24 mouse cellular contexts compared by ENCODE assay signal in the genomic region with DNA sequence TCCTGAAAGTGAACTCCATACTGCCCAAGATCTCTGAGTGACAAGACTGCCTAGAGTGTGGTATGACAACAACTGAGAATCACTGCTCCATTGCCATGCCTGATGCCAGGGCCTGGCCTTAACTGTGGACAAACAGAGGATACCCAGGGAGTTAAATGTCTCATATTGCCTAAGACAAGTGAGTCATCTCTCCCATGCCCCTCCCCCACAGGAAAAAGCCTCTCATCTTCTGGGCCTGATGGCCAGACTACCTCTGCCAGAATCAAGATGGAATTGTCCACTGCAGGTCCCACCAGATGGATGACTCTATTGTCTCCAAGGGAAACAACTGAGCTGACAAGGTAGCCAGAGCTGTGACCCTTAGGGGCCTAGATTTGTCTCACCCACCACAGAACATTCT. TPM values are rescaled to one million over a fixed set of nuclear protein-coding genes. Genes with fewer than 3 reads are reported as not detected.
DNase-seq lines count a peak whose midpoint lies in the region.
"Had no signal": no experiment of that assay in that cellular context is flagged by ENCODE, and none has a peak within 500 bp of the region (broad histone marks: within the 10 kb centered on the region; RNA-seq: fewer than 3 reads in every experiment).

No protein-coding gene starts in this region.

- DNase-seq in 416B (ENCODE audit: low read depth) (peak; percentile 1), adipocyte (ENCODE audit: low spot score) (peak; percentile 3)
- peak; percentile 36 for DNase-seq in adrenal gland, adult 2 months
- peak; percentile 36 for DNase-seq in adrenal gland, postnatal 10 days
- DNase-seq in adrenal gland, postnatal 25 days = peak; percentile 4
- DNase-seq in cerebellum, postnatal 10 days = peak; percentile 1 to 2

RNA-seq across cellular contexts. Expression of a gene that starts 6.0 kb away (rescaled TPM):
- not detected for total RNA-seq in adrenal gland, adult 2 months (2021)
- polyA plus RNA-seq in adrenal gland, adult 2 months (2012; rRNA removed) = not detected in 2 replicates
- not detected for total RNA-seq in adrenal gland, postnatal 10 days (2021)
- not detected in 2 replicates for total RNA-seq in adrenal gland, postnatal 25 days (2021)
- total RNA-seq: adrenal gland, adult 18-20 months; common myeloid progenitor, adult 5-6 weeks; ES-E14; gastrocnemius, adult 2 months; MEL had no signal
- polyA plus RNA-seq: activated CD4-positive, CD25-positive, alpha-beta regulatory T cell, adult 4 months; C2C12; cerebellum, adult 2 months; embryonic facial prominence, embryonic 11.5 days; embryonic facial prominence, embryonic 13.5 days; embryonic facial prominence, embryonic 15.5 days; erythroblast, embryonic 14.5 days; forebrain, embryonic 10.5 days; forebrain, embryonic 12.5 days; forebrain, embryonic 14.5 days; forebrain, embryonic 16.5 days; frontal cortex, adult 2 months; Patski had no signal

Comparison
In these comparisons a context has a peak if more than half of its experiments do, and no peak if none do; other contexts are left out.
1. Peak in every context shown above with its lines: DNase-seq.